Mouse (Mus musculus) olfactory bulb, adult 2 months (tissue): Measurements from ENCODE around the gene G0s2. TPM values are rescaled to one million over a fixed set of nuclear protein-coding genes. Genes with fewer than 3 reads are reported as not detected.
"Not testable (repeated sequence)": the region's sequence is repeated elsewhere in the genome, so short reads cannot be mapped to it uniquely, and the experiment has no call there.

Source experiments
- H3K27ac ChIP-seq: fragments of 200-500 bp; 2 replicates; pipeline ENCODE4 v1.5.1; 2012; ENCODE audit warnings: low read depth, low read length; ENCODE audit not compliant: insufficient read depth
- H3K4me1 ChIP-seq: fragments of 200-500 bp; 2 replicates; pipeline ENCODE4 v1.6.1; 2012; ENCODE audit warnings: low read length; ENCODE audit not compliant: control insufficient read depth, insufficient read depth
- H3K4me3 ChIP-seq: fragments of 200-500 bp; 2 replicates; pipeline ENCODE4 v1.5.1; 2012; ENCODE audit warnings: mild to moderate bottlenecking, low read depth, low read length, moderate library complexity; ENCODE audit not compliant: insufficient read depth
- CTCF ChIP-seq: fragments of 200-500 bp; IDR thresholded peaks from 2 replicates; pipeline ENCODE4 v1.5.1; 2012; ENCODE audit warnings: low read depth, mild to moderate bottlenecking, low read length, moderate library complexity; ENCODE audit not compliant: insufficient read depth
- POLR2A ChIP-seq: fragments of 200-500 bp; IDR thresholded peaks from 2 replicates; pipeline ENCODE4 v1.6.1; 2012; ENCODE audit warnings: mild to moderate bottlenecking, low read depth, low read length, moderate library complexity; ENCODE audit not compliant: insufficient read depth
- WGBS: fragments of 180-500 bp; shearing (Covaris S2); methylation state at CpG from one replicate; pipeline ENCODE4 v1.1.7; 2018; 5-methylcytosine and 5-hydroxymethylcytosine counted together
- polyA plus RNA-seq: library from polyadenylated mRNA; stranded (reverse); fragments of >200 nt; gene quantifications from 2 replicates; pipeline ENCODE4 v1.2.4, GENCODE M21; 2012; ENCODE audit warnings: low replicate concordance; ENCODE audit not compliant: missing spikeins, insufficient read depth, insufficient read length

Gene G0s2
- polyA plus RNA-seq, 1 experiment = not detected

GRCm38 (mm10) chr1:193290686-193291085, 17.7 kb upstream of the G0s2 start:
- Histone ChIP-seq H3K27ac (no peak overlapping the region), H3K4me1 (no peaks in the 10 kb centered on the region), H3K4me3 (no peak overlapping the region)
- TF ChIP-seq CTCF = no peak
- no peak for TF ChIP-seq POLR2A

DNA sequence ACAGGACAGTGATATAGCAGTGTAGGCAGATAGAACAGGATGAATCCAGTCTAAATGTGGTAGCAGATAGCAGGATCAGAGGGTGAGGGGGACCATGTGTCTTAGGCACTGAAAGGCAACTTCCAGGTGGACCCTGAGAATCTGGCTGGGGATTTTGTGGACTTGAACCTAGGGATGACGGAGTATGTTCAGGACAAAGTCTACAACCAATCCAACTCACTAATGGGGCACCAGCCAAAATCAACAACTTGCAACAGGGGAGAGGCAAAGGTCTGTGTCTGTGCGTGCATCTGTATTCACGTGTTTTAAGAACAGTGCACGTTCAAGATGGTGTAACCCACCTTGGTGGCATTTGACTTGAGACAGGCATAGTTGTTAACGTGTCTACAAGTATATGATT, 16.9 kb upstream of the G0s2 start:
- no peak overlapping the region for H3K27ac ChIP-seq
- WGBS = 92% methylated on average over 5 of the region's 5 CpGs
- H3K4me1 ChIP-seq = no peaks in the 10 kb centered on the region
- no peak for TF ChIP-seq CTCF
- no peak for TF ChIP-seq POLR2A
- H3K4me3 ChIP-seq = no peak overlapping the region

DNA sequence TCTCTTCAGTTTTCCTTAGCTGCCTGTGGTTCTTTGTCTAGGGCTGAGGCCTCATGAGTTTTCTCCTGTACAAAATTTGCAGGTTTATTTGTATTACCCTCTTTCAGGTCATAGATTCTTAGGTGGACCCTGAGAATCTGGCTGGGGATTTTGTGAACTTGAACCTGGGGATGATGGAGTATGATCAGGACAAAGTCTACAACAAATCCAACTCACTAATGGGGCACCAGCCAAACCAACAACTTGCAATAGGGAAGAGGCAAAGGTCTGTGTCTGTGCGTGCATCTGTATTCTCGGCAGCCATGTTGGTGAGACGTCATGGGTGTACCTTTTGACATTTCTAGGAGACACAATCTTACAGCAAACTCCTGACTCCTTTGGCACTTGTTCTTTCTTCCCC, 16.1 kb upstream of the G0s2 start:
- Histone ChIP-seq H3K27ac (no peak overlapping the region), H3K4me1 (no peaks in the 10 kb centered on the region), H3K4me3 (no peak overlapping the region)
- 97% methylated on average over 3 of the region's 3 CpGs for WGBS
- no peak for TF ChIP-seq CTCF
- TF ChIP-seq POLR2A = no peak

- H3K4me3 ChIP-seq = no peak overlapping the region
- no peak overlapping the region for H3K27ac ChIP-seq
- H3K4me1 ChIP-seq = no peaks in the 10 kb centered on the region
- TF ChIP-seq CTCF (no peak), POLR2A (no peak)
- WGBS = 94% methylated on average over 2 of the region's 2 CpGs
Measured at GRCm38 (mm10) chr1:193287578-193287977, 14.6 kb upstream of the G0s2 start.

- WGBS = 94% methylated on average over 3 of the region's 3 CpGs
- H3K27ac ChIP-seq, H3K4me3 ChIP-seq, H3K4me1 ChIP-seq: not testable (repeated sequence)
Measured at GRCm38 (mm10) chr1:193285766-193286325, 12.8 kb upstream of the G0s2 start.

GRCm38 (mm10) chr1:193284228-193284779, 11.3 kb upstream of the G0s2 start:
- Histone ChIP-seq H3K4me1 (no peaks in the 10 kb centered on the region), H3K4me3 (no peak overlapping the region)
- WGBS = 79% methylated on average over 7 of the region's 7 CpGs

DNA sequence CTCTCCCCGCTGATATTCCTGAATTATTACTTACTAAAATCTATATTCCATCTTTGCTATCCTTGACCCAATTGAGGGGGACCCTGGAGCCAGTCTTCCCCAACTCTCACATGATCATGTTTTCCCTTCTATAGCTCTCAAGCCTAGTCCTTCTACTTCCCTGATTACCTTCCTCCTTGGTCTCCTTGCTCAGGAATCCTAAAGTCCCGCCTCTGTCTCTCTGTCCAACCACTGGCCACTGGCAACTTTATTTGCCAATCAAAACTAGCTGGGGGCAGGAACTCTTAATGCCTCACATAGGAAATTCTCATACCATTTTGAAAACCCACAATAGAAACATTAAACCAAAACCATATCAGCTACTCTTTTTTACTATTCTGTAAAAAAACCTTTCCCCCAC, 8.3 kb upstream of the G0s2 start:
- 97% methylated on average over 2 of the region's 2 CpGs for WGBS
- Histone ChIP-seq H3K4me3 (no peak overlapping the region), H3K4me1 (no peaks in the 10 kb centered on the region), H3K27ac (no peak overlapping the region)
- TF ChIP-seq CTCF (no peak), POLR2A (no peak)

More at GRCm38 (mm10) chr1:193284228-193284779, 11.3 kb upstream of the G0s2 start:
- TF ChIP-seq CTCF (no peak), POLR2A (no peak)
- H3K27ac ChIP-seq = no peak overlapping the region

- TF ChIP-seq CTCF = no peak
- no peak for TF ChIP-seq POLR2A
- Histone ChIP-seq H3K27ac (no peak overlapping the region), H3K4me1 (no peaks in the 10 kb centered on the region), H3K4me3 (no peak overlapping the region)
- 93% methylated on average over 4 of the region's 4 CpGs for WGBS
Measured at GRCm38 (mm10) chr1:193279492-193279891, 6.5 kb upstream of the G0s2 start.

- no peak overlapping the region for H3K4me3 ChIP-seq
- H3K4me1 ChIP-seq = no peaks in the 10 kb centered on the region
- no peak overlapping the region for H3K27ac ChIP-seq
- WGBS = 64% methylated on average over 6 of the region's 6 CpGs
- TF ChIP-seq POLR2A (no peak), CTCF (no peak)
Measured at GRCm38 (mm10) chr1:193278414-193279045, 5.5 kb upstream of the G0s2 start.
